Mouse (Mus musculus): Measurements from ENCODE around the gene Hnrnpu. TPM values are rescaled to one million over a fixed set of nuclear protein-coding genes. Genes with fewer than 3 reads are reported as not detected.
A peak's percentile ranks its signal among the peaks of the same experiment; 100 is the strongest.

The Hnrnpu gene
- polyA plus RNA-seq, 1 experiment from 2014 or later, result 418 TPM

DNA sequence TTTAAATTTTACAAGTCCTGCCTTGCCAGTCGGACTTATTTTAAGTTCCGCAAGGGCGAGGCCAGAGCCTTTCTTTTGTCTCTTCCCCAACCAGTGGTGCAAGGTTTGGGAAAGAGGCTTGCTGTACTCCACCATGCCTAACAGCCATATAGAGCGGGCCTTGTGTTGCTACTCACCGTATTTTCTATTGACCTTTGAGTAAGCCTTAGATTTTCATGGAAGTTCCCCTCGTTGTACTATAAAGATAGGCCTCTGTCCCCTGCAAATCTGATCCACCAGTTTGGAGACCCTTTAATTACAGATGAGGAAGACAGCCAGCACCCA is 683 bp upstream of the Hnrnpu start:
- Histone ChIP-seq H3K9me3 (no peaks in the 10 kb centered on the region), H3K9ac (peak overlapping the region; percentile 100), H3K27me3 (no peaks in the 10 kb centered on the region), H3K27ac (peak overlapping the region; percentile 100), H3K4me2 (peak overlapping the region; percentile 71), H3K4me3 (peak overlapping the region; percentile 100), H3K36me3 (peaks cover 18% of the 10 kb centered on the region), H3K4me1 (peaks cover 10% of the 10 kb centered on the region)
- ATAC-seq (ENCODE audit: insufficient number of reproducible peaks, insufficient read depth, low FRiP score, low TSS enrichment, low read depth), result no peak
- 4% methylated on average over 6 of the region's 6 CpGs for WGBS

GRCm38 (mm10) chr1:178336777-178337481 is 668 bp downstream of the Hnrnpu start:
- peak overlapping the region; percentile 100 for H3K9ac ChIP-seq
- peak; percentile 56 for ATAC-seq (ENCODE audit: insufficient number of reproducible peaks, insufficient read depth, low FRiP score, low TSS enrichment, low read depth)
- H3K4me2 ChIP-seq, result peak overlapping the region; percentile 71
- peak overlapping the region; percentile 100 for H3K4me3 ChIP-seq
- H3K27ac ChIP-seq, result peak overlapping the region; percentile 100
- H3K27me3 ChIP-seq, result no peaks in the 10 kb centered on the region
- H3K4me1 ChIP-seq, result peaks cover 16% of the 10 kb centered on the region
- no peaks in the 10 kb centered on the region for H3K9me3 ChIP-seq
- peaks cover 32% of the 10 kb centered on the region for H3K36me3 ChIP-seq
- WGBS, result under 1% methylated on average over 75 of the region's 89 CpGs

- Histone ChIP-seq H3K36me3 (peaks cover 37% of the 10 kb centered on the region), H3K9ac (peak overlapping the region; percentile 100), H3K27ac (peak overlapping the region; percentile 100), H3K4me2 (peak overlapping the region; percentile 71), H3K4me1 (peaks cover 16% of the 10 kb centered on the region), H3K9me3 (no peaks in the 10 kb centered on the region), H3K27me3 (no peaks in the 10 kb centered on the region), H3K4me3 (peak overlapping the region; percentile 100)
- ATAC-seq (ENCODE audit: insufficient number of reproducible peaks, insufficient read depth, low FRiP score, low TSS enrichment, low read depth), result peak; percentile 87
- 1% methylated on average over 45 of the region's 53 CpGs for WGBS
These were observed 1.3 kb downstream of the Hnrnpu start for GRCm38 (mm10) chr1:178336289-178336775.

- Histone ChIP-seq H3K9ac (peak overlapping the region; percentile 100), H3K27ac (peak overlapping the region; percentile 100), H3K4me3 (peak overlapping the region; percentile 100), H3K36me3 (peaks cover 42% of the 10 kb centered on the region), H3K9me3 (no peaks in the 10 kb centered on the region), H3K4me1 (peaks cover 16% of the 10 kb centered on the region), H3K4me2 (peak overlapping the region; percentile 71), H3K27me3 (no peaks in the 10 kb centered on the region)
- no peak for ATAC-seq (ENCODE audit: insufficient number of reproducible peaks, insufficient read depth, low FRiP score, low TSS enrichment, low read depth)
- under 1% methylated on average over 16 of the region's 16 CpGs for WGBS
These were observed 1.7 kb downstream of the Hnrnpu start for GRCm38 (mm10) chr1:178335860-178336261.

GRCm38 (mm10) chr1:178329946-178330345 is 7.7 kb downstream of the Hnrnpu start:
- H3K9me3 ChIP-seq, result no peaks in the 10 kb centered on the region
- WGBS, result 77% methylated on average over 6 of the region's 6 CpGs
- H3K27me3 ChIP-seq, result no peaks in the 10 kb centered on the region
- no peak for ATAC-seq (ENCODE audit: insufficient number of reproducible peaks, insufficient read depth, low FRiP score, low TSS enrichment, low read depth)
- peaks cover 20% of the 10 kb centered on the region for H3K4me1 ChIP-seq
- H3K4me3 ChIP-seq, result no peak overlapping the region
- H3K36me3 ChIP-seq, result peaks cover 84% of the 10 kb centered on the region
- H3K27ac ChIP-seq, result no peak overlapping the region
- H3K4me2 ChIP-seq, result no peak overlapping the region
- no peak overlapping the region for H3K9ac ChIP-seq

- no peak overlapping the region for H3K4me3 ChIP-seq
- no peaks in the 10 kb centered on the region for H3K27me3 ChIP-seq
- H3K9ac ChIP-seq, result no peak overlapping the region
- H3K27ac ChIP-seq, result no peak overlapping the region
- no peaks in the 10 kb centered on the region for H3K9me3 ChIP-seq
- WGBS, result 83% methylated on average over 5 of the region's 5 CpGs
- ATAC-seq (ENCODE audit: insufficient number of reproducible peaks, insufficient read depth, low FRiP score, low TSS enrichment, low read depth), result no peak
- H3K4me1 ChIP-seq, result peaks cover 14% of the 10 kb centered on the region
- H3K4me2 ChIP-seq, result no peak overlapping the region
- peaks cover 83% of the 10 kb centered on the region for H3K36me3 ChIP-seq
These were observed 8.6 kb downstream of the Hnrnpu start for GRCm38 (mm10) chr1:178329017-178329416.

- H3K27ac ChIP-seq, result no peak overlapping the region
These were observed 10.6 kb downstream of the Hnrnpu start for GRCm38 (mm10) chr1:178326950-178327349.

DNA sequence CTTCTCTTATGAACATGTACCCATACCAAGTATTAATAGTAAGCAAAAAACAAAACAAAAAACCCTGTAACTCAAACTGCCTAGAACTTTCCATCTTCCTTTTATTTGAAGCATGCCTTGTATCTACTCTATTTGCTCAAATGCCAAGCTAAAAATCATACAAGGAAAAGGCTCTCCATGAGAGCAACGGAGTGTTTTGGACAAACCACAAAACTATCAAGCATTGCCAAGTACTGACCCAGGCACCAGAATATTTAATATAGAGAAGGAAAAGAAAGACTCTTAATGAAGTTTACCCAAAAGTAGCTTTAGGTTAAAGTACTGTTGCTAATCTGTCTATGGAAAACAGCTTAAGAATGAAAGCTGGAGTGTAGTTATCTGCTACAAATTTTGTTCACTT is 11.2 kb downstream of the Hnrnpu start:
- WGBS, result 92% methylated on average over 1 of the region's 1 CpGs
- no peaks in the 10 kb centered on the region for H3K9me3 ChIP-seq
- no peak overlapping the region for H3K4me3 ChIP-seq
- H3K4me2 ChIP-seq, result no peak overlapping the region
- no peaks in the 10 kb centered on the region for H3K27me3 ChIP-seq
- H3K36me3 ChIP-seq, result peaks cover 80% of the 10 kb centered on the region
- peaks cover 6% of the 10 kb centered on the region for H3K4me1 ChIP-seq
- H3K27ac ChIP-seq, result no peak overlapping the region
- ATAC-seq (ENCODE audit: insufficient number of reproducible peaks, insufficient read depth, low FRiP score, low TSS enrichment, low read depth), result no peak
- no peak overlapping the region for H3K9ac ChIP-seq

More at GRCm38 (mm10) chr1:178326950-178327349, 10.6 kb downstream of the Hnrnpu start:
- Histone ChIP-seq H3K4me1 (0 out of 2 replicates have a peak, but pooled peaks cover 4% of the 10 kb centered on the region), H3K9me3 (no peaks in the 10 kb centered on the region), H3K9ac (no peak overlapping the region), H3K27me3 (no peaks in the 10 kb centered on the region), H3K4me2 (no peak overlapping the region), H3K36me3 (peaks cover 80% of the 10 kb centered on the region), H3K4me3 (no peak overlapping the region)
- ATAC-seq (ENCODE audit: insufficient number of reproducible peaks, insufficient read depth, low FRiP score, low TSS enrichment, low read depth), result no peak
- 85% methylated on average over 1 of the region's 1 CpGs for WGBS

- WGBS, result 98% methylated on average over 1 of the region's 1 CpGs
- no peak for ATAC-seq (ENCODE audit: insufficient number of reproducible peaks, insufficient read depth, low FRiP score, low TSS enrichment, low read depth)
These were observed 13.0 kb downstream of the Hnrnpu start for GRCm38 (mm10) chr1:178324568-178324967.

DNA sequence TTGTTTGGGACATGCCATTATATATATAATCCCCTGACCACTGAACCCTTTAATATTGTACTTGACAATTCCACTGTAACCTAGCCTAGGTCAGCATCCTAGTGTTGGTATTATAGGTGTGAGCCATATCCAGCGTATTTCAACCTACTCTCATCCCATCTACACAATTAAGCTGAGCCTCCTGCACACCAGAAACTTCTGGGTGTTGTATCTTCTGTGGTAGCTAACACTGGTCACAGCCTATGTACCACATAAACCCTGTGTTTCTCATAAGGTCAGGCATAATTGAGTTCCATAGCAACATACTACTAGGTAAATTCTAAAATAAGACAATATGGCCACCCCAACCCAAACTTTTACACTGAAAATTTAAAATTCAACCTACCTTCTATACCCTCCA is 14.4 kb downstream of the Hnrnpu start:
- H3K9me3 ChIP-seq, result no peaks in the 10 kb centered on the region
- no peak for ATAC-seq (ENCODE audit: insufficient number of reproducible peaks, insufficient read depth, low FRiP score, low TSS enrichment, low read depth)
- H3K4me3 ChIP-seq, result no peak overlapping the region
- no peak overlapping the region for H3K27ac ChIP-seq
- peaks cover 17% of the 10 kb centered on the region for H3K4me1 ChIP-seq
- H3K27me3 ChIP-seq, result no peaks in the 10 kb centered on the region
- H3K36me3 ChIP-seq, result peaks cover 63% of the 10 kb centered on the region
- no peak overlapping the region for H3K9ac ChIP-seq
- H3K4me2 ChIP-seq, result no peak overlapping the region
- 76% methylated on average over 1 of the region's 1 CpGs for whole genome bisulfite sequencing

More at GRCm38 (mm10) chr1:178324568-178324967, 13.0 kb downstream of the Hnrnpu start:
- Histone ChIP-seq H3K27ac (no peak overlapping the region), H3K9ac (no peak overlapping the region), H3K36me3 (peaks cover 73% of the 10 kb centered on the region), H3K4me3 (no peak overlapping the region), H3K27me3 (no peaks in the 10 kb centered on the region), H3K4me1 (peaks cover 17% of the 10 kb centered on the region), H3K4me2 (no peak overlapping the region), H3K9me3 (no peaks in the 10 kb centered on the region)

GRCm38 (mm10) chr1:178321730-178322357 is 15.8 kb downstream of the Hnrnpu start:
- H3K36me3 ChIP-seq, result peaks cover 50% of the 10 kb centered on the region
- H3K4me2 ChIP-seq, result peak overlapping the region; percentile 71
- no peak overlapping the region for H3K9ac ChIP-seq
- no peak overlapping the region for H3K4me3 ChIP-seq
- 71% methylated on average over 4 of the region's 4 CpGs for WGBS
- H3K4me1 ChIP-seq, result peaks cover 22% of the 10 kb centered on the region
- no peaks in the 10 kb centered on the region for H3K27me3 ChIP-seq
- H3K9me3 ChIP-seq, result no peaks in the 10 kb centered on the region
- ATAC-seq (ENCODE audit: insufficient number of reproducible peaks, insufficient read depth, low FRiP score, low TSS enrichment, low read depth), result no peak
- H3K27ac ChIP-seq, result no peak overlapping the region

Data from embryonic facial prominence, embryonic 13.5 days (tissue).